Mouse (Mus musculus) large intestine, adult 2 months (tissue): ENCODE measurements around the gene Sirt4. TPM values are rescaled to one million over a fixed set of nuclear protein-coding genes. Genes with fewer than 3 reads are reported as not detected.
"Not testable (repeated sequence)": the region's sequence is repeated elsewhere in the genome, so short reads cannot be mapped to it uniquely, and the experiment has no call there.

ENCODE experiments used
- DNase-seq: peaks from one replicate; pipeline ENCODE4 v3.0.0-alpha.2; 2012; ENCODE audit warnings: low read depth, low spot score
- WGBS: fragments of 180-500 bp; shearing (Covaris S2); methylation state at CpG from one replicate; pipeline ENCODE4 v1.1.7; 2018; 5-methylcytosine and 5-hydroxymethylcytosine counted together
- polyA plus RNA-seq: library from polyadenylated mRNA; depleted of rRNA; stranded (reverse); fragments of >200 nt; gene quantifications from 2 replicates; pipeline ENCODE4 v1.2.3, GENCODE M21; 2012

Gene Sirt4
- polyA plus RNA-seq, 1 experiment: 17.3 TPM

GRCm38 (mm10) chr5:115497033-115497432, 12.5 kb upstream of the Sirt4 start:
- 76% methylated on average over 7 of the region's 7 CpGs for WGBS

GRCm38 (mm10) chr5:115495618-115496017, 11.1 kb upstream of the Sirt4 start:
- 85% methylated on average over 3 of the region's 3 CpGs for WGBS
- not testable (repeated sequence) for DNase-seq

More at GRCm38 (mm10) chr5:115497033-115497432, 12.5 kb upstream of the Sirt4 start:
- no peak for DNase-seq

GRCm38 (mm10) chr5:115493441-115493840, 8.9 kb upstream of the Sirt4 start:
- DNase-seq: no peak
- WGBS: 57% methylated on average over 5 of the region's 5 CpGs

- 37% methylated on average over 6 of the region's 6 CpGs for WGBS
- no peak for DNase-seq
Observed at GRCm38 (mm10) chr5:115492711-115493335, 8.3 kb upstream of the Sirt4 start.

GRCm38 (mm10) chr5:115491771-115492322, 7.3 kb upstream of the Sirt4 start:
- 2% methylated on average over 28 of the region's 28 CpGs for WGBS
- no peak for DNase-seq

- 29% methylated on average over 5 of the region's 5 CpGs for WGBS
- no peak for DNase-seq
Observed at GRCm38 (mm10) chr5:115491076-115491475, 6.6 kb upstream of the Sirt4 start.

- WGBS: 4% methylated on average over 8 of the region's 8 CpGs
- DNase-seq: no peak
Observed at GRCm38 (mm10) chr5:115490638-115491000, 6.1 kb upstream of the Sirt4 start.

- DNase-seq: peak; percentile 78
- WGBS: under 1% methylated on average over 50 of the region's 50 CpGs
Observed at GRCm38 (mm10) chr5:115489699-115490637, 5.4 kb upstream of the Sirt4 start.

GRCm38 (mm10) chr5:115488841-115489698, 4.5 kb upstream of the Sirt4 start:
- DNase-seq: no peak
- WGBS: under 1% methylated on average over 39 of the region's 39 CpGs

GRCm38 (mm10) chr5:115487942-115488580, 3.5 kb upstream of the Sirt4 start:
- 79% methylated on average over 9 of the region's 9 CpGs for WGBS
- no peak for DNase-seq

GRCm38 (mm10) chr5:115487353-115487752, 2.8 kb upstream of the Sirt4 start:
- 79% methylated on average over 8 of the region's 8 CpGs for WGBS
- no peak for DNase-seq

GRCm38 (mm10) chr5:115486726-115487125, 2.2 kb upstream of the Sirt4 start:
- WGBS: 34% methylated on average over 4 of the region's 4 CpGs
- DNase-seq: no peak

GRCm38 (mm10) chr5:115485489-115486205, 1.1 kb upstream of the Sirt4 start:
- no peak for DNase-seq
- 39% methylated on average over 18 of the region's 18 CpGs for WGBS

- 57% methylated on average over 5 of the region's 5 CpGs for WGBS
- DNase-seq: no peak
Observed at GRCm38 (mm10) chr5:115484996-115485395, 471 bp upstream of the Sirt4 start.

- DNase-seq: no peak
- 64% methylated on average over 6 of the region's 6 CpGs for WGBS
Observed at GRCm38 (mm10) chr5:115483385-115483784, 1.1 kb downstream of the Sirt4 start.

GRCm38 (mm10) chr5:115482390-115483265, 1.9 kb downstream of the Sirt4 start:
- WGBS: 78% methylated on average over 38 of the region's 38 CpGs
- no peak for DNase-seq

GRCm38 (mm10) chr5:115480101-115480500, 4.4 kb downstream of the Sirt4 start:
- DNase-seq: no peak
- WGBS: 48% methylated on average over 27 of the region's 27 CpGs

GRCm38 (mm10) chr5:115479561-115479960, 5.0 kb downstream of the Sirt4 start:
- DNase-seq: no peak
- 85% methylated on average over 15 of the region's 15 CpGs for WGBS
